ENCODE assay signal across 17 mouse cellular contexts in the genomic region with DNA sequence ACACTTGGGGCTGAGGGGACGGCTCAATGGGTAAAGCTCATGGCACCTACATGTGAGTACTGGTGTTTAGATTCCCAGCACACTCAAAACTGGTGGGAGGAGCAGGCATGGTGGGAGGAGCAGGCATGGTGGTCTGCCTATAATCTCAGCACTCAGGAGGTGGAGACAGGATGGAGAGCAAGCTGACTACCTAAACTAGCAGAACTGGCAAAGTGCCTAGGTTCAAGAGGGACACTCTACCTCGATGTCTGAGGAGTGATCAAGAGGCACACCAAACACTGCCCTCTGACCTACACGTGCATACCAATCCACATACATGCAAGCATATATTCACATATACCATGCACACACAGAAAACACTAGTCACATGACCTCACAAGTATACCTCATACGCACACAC.
"Had no signal": no experiment of that assay in that cellular context is flagged by ENCODE, and none has a peak within 500 bp of the region (broad histone marks: within the 10 kb centered on the region; RNA-seq: fewer than 3 reads in every experiment).

No protein-coding gene starts in this region.

- ATAC-seq: intestine, embryonic 15.5 days; liver, postnatal 0 days; midbrain, embryonic 13.5 days; midbrain, embryonic 16.5 days had no signal

- H3K27me3 ChIP-seq: intestine, embryonic 15.5 days; kidney, embryonic 15.5 days; limb, embryonic 12.5 days; limb, embryonic 15.5 days; lung, embryonic 15.5 days; midbrain, embryonic 13.5 days had no signal

- H3K4me2 ChIP-seq: intestine, embryonic 15.5 days; kidney, embryonic 15.5 days; limb, embryonic 12.5 days; limb, embryonic 15.5 days; liver, embryonic 11.5 days; lung, embryonic 15.5 days; midbrain, embryonic 13.5 days had no signal

- H3K4me1 ChIP-seq: intestine, embryonic 15.5 days; lung, embryonic 15.5 days had no signal

- H3K27ac ChIP-seq: intestine, embryonic 15.5 days; kidney, embryonic 15.5 days; limb, embryonic 12.5 days; limb, embryonic 15.5 days; liver, embryonic 14.5 days; lung, embryonic 15.5 days; midbrain, embryonic 13.5 days had no signal

- H3K9me3 ChIP-seq: intestine, embryonic 15.5 days had no signal

- H3K9ac ChIP-seq: intestine, embryonic 15.5 days; kidney, embryonic 15.5 days; limb, embryonic 12.5 days; limb, embryonic 15.5 days; liver, embryonic 14.5 days; liver, postnatal 0 days; lung, embryonic 15.5 days; midbrain, embryonic 13.5 days had no signal

- H3K4me3 ChIP-seq: intestine, embryonic 15.5 days; kidney, embryonic 15.5 days; limb, embryonic 12.5 days; limb, embryonic 15.5 days; lung, embryonic 15.5 days; midbrain, embryonic 13.5 days had no signal

- H3K36me3 ChIP-seq: intestine, embryonic 15.5 days; kidney, embryonic 15.5 days; limb, embryonic 12.5 days; limb, embryonic 15.5 days; lung, embryonic 15.5 days; midbrain, embryonic 13.5 days had no signal

- DNase-seq: kidney, adult 11 months; kidney, adult 8-10 months; kidney, postnatal 14 days; kidney, postnatal 4 days; left cerebral cortex, postnatal 4 days; liver, postnatal 0 days; thymus, adult 18-20 months; thymus, postnatal 36 days had no signal
